Mouse (Mus musculus): Measurements from ENCODE around the gene Bag5. TPM values are rescaled to one million over a fixed set of nuclear protein-coding genes. Genes with fewer than 3 reads are reported as not detected.
"Not testable (repeated sequence)": the region's sequence is repeated elsewhere in the genome, so short reads cannot be mapped to it uniquely, and the experiment has no call there.

Gene Bag5
- polyA plus RNA-seq, 1 experiment, result 747 TPM

GRCm38 (mm10) chr12:111724638-111725337, 11.7 kb upstream of the Bag5 start:
- H3K4me3 ChIP-seq (ENCODE audit: control insufficient read depth, low read depth, low read length), result no peak overlapping the region
- H3K4me1 ChIP-seq (ENCODE audit: control insufficient read depth, insufficient read depth, low read length), result peaks cover 2% of the 10 kb centered on the region; the same call in 1 of the 2 replicates
- no peak for TF ChIP-seq CTCF (IDR thresholded peaks at IDR 0.05; ENCODE audit: control insufficient read depth, insufficient read depth, insufficient replicate concordance, low read depth, low read length)
- no peaks in the 10 kb centered on the region for H3K36me3 ChIP-seq (ENCODE audit: control insufficient read depth, insufficient read depth, low read length)
- no peak overlapping the region for H3K27ac ChIP-seq (ENCODE audit: control insufficient read depth, insufficient read depth, low read depth, low read length)
- H3K27me3 ChIP-seq (ENCODE audit: control insufficient read depth, insufficient read depth, low read length), result no peaks in the 10 kb centered on the region

DNA sequence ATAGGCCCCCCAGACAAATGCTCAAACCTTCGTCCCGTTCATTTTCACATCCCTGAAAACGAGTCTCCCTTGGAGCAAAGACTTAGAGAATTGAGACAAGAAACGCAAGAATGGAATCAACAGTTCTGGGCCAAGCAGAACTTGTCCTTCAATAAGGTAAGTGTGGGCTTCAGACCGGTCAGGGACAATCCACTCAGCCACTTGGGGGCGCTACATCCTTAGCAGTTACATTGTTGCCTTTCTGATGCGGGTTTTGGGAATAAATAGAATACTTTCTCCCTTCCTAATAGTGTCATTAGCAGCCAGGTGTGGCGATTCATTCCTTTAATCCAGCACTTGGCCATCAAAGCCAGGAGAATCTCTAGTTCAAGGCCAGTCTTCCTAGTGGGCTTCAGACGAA, 9.6 kb upstream of the Bag5 start:
- H3K27me3 ChIP-seq (ENCODE audit: control insufficient read depth, insufficient read depth, low read length), result no peaks in the 10 kb centered on the region
- no peaks in the 10 kb centered on the region for H3K36me3 ChIP-seq (ENCODE audit: control insufficient read depth, insufficient read depth, low read length)
- no peak for TF ChIP-seq POLR2A (IDR thresholded peaks at IDR 0.05; ENCODE audit: control insufficient read depth, low read depth, low read length)
- peak; percentile 60; the same call in 1 of the 2 replicates for TF ChIP-seq CTCF (IDR thresholded peaks at IDR 0.05; ENCODE audit: control insufficient read depth, insufficient read depth, insufficient replicate concordance, low read depth, low read length)
- peaks cover under 1% of the 10 kb centered on the region; the same call in 1 of the 2 replicates for H3K4me1 ChIP-seq (ENCODE audit: control insufficient read depth, insufficient read depth, low read length)
- no peak overlapping the region for H3K27ac ChIP-seq (ENCODE audit: control insufficient read depth, insufficient read depth, low read depth, low read length)
- H3K4me3 ChIP-seq (ENCODE audit: control insufficient read depth, low read depth, low read length), result no peak overlapping the region

DNA sequence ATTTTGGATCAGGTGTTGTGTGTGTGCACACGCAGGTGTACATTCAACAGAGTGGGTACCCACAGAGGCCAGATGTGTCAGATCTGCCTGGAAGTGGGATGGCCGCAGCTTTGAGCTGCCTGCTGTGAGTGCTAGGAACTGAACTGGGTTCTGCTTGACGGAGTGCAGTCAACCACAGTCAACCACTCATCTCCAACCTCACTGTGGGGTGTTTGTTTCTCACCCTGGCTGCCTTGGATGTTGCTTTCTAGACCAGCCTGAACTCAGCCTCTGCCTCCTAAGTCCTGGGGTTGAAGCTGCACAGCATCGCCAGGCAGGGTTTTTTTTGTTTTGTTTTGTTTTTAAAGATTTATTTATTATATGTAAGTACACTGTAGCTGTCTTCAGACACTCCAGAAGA, 7.2 kb upstream of the Bag5 start:
- peaks cover 2% of the 10 kb centered on the region; the same call in 1 of the 2 replicates for H3K4me1 ChIP-seq (ENCODE audit: control insufficient read depth, insufficient read depth, low read length)
- no peak for TF ChIP-seq POLR2A (IDR thresholded peaks at IDR 0.05; ENCODE audit: control insufficient read depth, low read depth, low read length)
- no peak for TF ChIP-seq CTCF (IDR thresholded peaks at IDR 0.05; ENCODE audit: control insufficient read depth, insufficient read depth, insufficient replicate concordance, low read depth, low read length)
- H3K27me3 ChIP-seq (ENCODE audit: control insufficient read depth, insufficient read depth, low read length), result no peaks in the 10 kb centered on the region
- H3K36me3 ChIP-seq (ENCODE audit: control insufficient read depth, insufficient read depth, low read length), result no peaks in the 10 kb centered on the region
- no peak overlapping the region for H3K27ac ChIP-seq (ENCODE audit: control insufficient read depth, insufficient read depth, low read depth, low read length)
- no peak overlapping the region for H3K4me3 ChIP-seq (ENCODE audit: control insufficient read depth, low read depth, low read length)

- no peak overlapping the region for H3K27ac ChIP-seq (ENCODE audit: control insufficient read depth, insufficient read depth, low read depth, low read length)
- no peaks in the 10 kb centered on the region for H3K27me3 ChIP-seq (ENCODE audit: control insufficient read depth, insufficient read depth, low read length)
- TF ChIP-seq CTCF (IDR thresholded peaks at IDR 0.05; ENCODE audit: control insufficient read depth, insufficient read depth, insufficient replicate concordance, low read depth, low read length) (no peak), POLR2A (IDR thresholded peaks at IDR 0.05; ENCODE audit: control insufficient read depth, low read depth, low read length) (no peak)
- H3K4me3 ChIP-seq (ENCODE audit: control insufficient read depth, low read depth, low read length), result no peak overlapping the region
- peaks cover 5% of the 10 kb centered on the region; the same call in 1 of the 2 replicates for H3K4me1 ChIP-seq (ENCODE audit: control insufficient read depth, insufficient read depth, low read length)
- H3K36me3 ChIP-seq (ENCODE audit: control insufficient read depth, insufficient read depth, low read length), result no peaks in the 10 kb centered on the region
These were observed 5.6 kb upstream of the Bag5 start for GRCm38 (mm10) chr12:111718656-111719055.

GRCm38 (mm10) chr12:111716505-111716904, 3.4 kb upstream of the Bag5 start:
- Histone ChIP-seq H3K36me3 (ENCODE audit: control insufficient read depth, insufficient read depth, low read length) (no peaks in the 10 kb centered on the region), H3K27me3 (ENCODE audit: control insufficient read depth, insufficient read depth, low read length) (no peaks in the 10 kb centered on the region), H3K4me1 (ENCODE audit: control insufficient read depth, insufficient read depth, low read length) (peaks cover 6% of the 10 kb centered on the region), H3K4me3 (ENCODE audit: control insufficient read depth, low read depth, low read length) (no peak overlapping the region), H3K27ac (ENCODE audit: control insufficient read depth, insufficient read depth, low read depth, low read length) (no peak overlapping the region)
- TF ChIP-seq POLR2A (IDR thresholded peaks at IDR 0.05; ENCODE audit: control insufficient read depth, low read depth, low read length) (no peak), CTCF (IDR thresholded peaks at IDR 0.05; ENCODE audit: control insufficient read depth, insufficient read depth, insufficient replicate concordance, low read depth, low read length) (no peak)

DNA sequence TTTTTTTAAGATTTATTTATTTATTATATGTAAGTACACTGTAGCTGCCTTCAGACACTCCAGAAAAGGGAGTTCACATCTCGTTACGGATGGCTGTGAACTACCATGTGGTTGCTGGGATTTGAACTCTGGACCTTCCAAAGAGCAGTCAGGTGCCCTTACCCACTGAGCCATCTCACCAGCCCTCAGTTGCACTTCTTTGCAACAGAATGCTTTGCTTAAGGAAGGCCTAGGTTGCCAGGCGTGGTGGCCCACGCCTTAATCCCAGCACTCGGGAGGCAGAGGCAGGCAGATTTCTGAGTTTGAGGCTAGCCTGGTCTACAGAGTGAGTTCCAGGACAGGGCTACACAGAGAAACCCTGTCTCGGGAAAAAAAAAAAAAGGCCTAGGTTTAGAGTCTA, 823 bp upstream of the Bag5 start:
- H3K27ac ChIP-seq (ENCODE audit: control insufficient read depth, insufficient read depth, low read depth, low read length); H3K4me1 ChIP-seq (ENCODE audit: control insufficient read depth, insufficient read depth, low read length); H3K36me3 ChIP-seq (ENCODE audit: control insufficient read depth, insufficient read depth, low read length); H3K27me3 ChIP-seq (ENCODE audit: control insufficient read depth, insufficient read depth, low read length): not testable (repeated sequence)
- H3K4me3 ChIP-seq (ENCODE audit: control insufficient read depth, low read depth, low read length), result peak overlapping the region; percentile 76

DNA sequence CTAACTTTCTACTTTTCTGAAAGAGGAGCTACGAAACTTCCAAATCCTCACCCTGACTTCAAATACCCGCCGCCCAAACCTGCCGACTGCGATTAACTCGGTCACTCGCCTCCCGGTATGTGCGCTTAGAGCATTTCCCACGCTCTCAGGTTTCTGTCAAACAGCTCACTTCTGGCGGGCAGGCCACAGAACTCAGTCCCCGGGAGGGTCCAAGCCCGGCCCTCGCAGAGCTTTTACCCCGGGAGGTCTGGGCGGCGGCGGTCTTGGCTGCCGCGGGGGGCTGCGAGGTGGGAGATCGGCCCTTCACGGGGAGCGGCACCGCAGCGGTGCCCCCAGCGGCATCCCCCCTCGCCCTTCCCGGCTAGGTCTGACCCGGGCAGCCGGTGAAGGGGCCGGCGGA, 581 bp downstream of the Bag5 start:
- H3K27me3 ChIP-seq (ENCODE audit: control insufficient read depth, insufficient read depth, low read length), result no peaks in the 10 kb centered on the region
- peaks cover 8% of the 10 kb centered on the region for H3K4me1 ChIP-seq (ENCODE audit: control insufficient read depth, insufficient read depth, low read length)
- no peaks in the 10 kb centered on the region; the same call in 1 of the 2 replicates for H3K36me3 ChIP-seq (ENCODE audit: control insufficient read depth, insufficient read depth, low read length)

More for the DNA sequence above, 581 bp downstream of the Bag5 start:
- Histone ChIP-seq H3K4me3 (ENCODE audit: control insufficient read depth, low read depth, low read length) (peak overlapping the region; percentile 98), H3K27ac (ENCODE audit: control insufficient read depth, insufficient read depth, low read depth, low read length) (peak overlapping the region; percentile 95)
- no peak for TF ChIP-seq POLR2A (IDR thresholded peaks at IDR 0.05; ENCODE audit: control insufficient read depth, low read depth, low read length)
- TF ChIP-seq CTCF (IDR thresholded peaks at IDR 0.05; ENCODE audit: control insufficient read depth, insufficient read depth, insufficient replicate concordance, low read depth, low read length), result no peak

All from testis, adult 2 months (tissue).